Mouse (Mus musculus): ENCODE data around the gene Ccdc27.

Ccdc27 gene

DNA sequence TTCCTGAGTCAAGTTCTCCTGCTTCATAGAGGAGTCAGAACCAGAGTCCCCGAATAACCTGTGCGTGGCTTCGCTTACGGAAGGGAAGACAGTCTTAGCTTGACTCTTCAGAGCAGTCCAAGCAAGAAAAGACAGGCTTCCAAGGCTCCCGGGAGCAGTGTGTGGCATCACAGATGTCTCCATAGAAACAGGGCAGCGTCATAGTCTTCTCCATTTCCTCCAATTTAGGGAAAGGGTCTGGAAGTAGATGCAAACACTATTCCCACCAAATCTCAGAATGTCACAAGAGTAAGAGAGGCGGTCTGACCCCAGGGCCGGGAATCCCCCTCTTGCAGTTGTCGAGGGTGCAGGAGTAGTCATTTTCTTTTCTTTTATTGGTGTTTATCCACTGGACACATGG is at the start of gene Ccdc27:
Gene Ccdc27 (minus strand): TSS at position 101 of the 400 bp plus-strand sequence.
- no peak for DNase-seq (ENCODE audit: low read depth, low spot score)

DNA sequence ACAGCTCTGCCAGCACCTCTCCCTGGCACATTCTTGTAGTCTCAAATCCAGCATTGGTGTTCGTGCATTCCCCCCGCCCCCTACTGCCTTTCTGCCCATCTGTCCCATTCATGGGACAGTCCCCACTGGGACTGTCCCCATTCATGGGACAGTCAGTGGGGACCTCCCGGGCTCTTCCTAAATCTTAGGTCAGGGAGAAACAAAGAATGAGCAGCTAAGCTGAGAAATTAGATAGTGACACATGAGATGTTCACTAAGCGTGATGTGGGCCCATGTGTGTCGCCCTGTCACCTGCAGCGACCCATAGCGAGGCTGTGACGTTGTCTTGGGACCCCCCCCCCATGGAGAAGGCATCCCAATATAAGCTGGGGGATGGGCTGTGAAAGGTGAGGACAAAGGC is 48.9 kb upstream of the Ccdc27 start:
- no peak for DNase-seq (ENCODE audit: low read depth, low spot score)

DNA sequence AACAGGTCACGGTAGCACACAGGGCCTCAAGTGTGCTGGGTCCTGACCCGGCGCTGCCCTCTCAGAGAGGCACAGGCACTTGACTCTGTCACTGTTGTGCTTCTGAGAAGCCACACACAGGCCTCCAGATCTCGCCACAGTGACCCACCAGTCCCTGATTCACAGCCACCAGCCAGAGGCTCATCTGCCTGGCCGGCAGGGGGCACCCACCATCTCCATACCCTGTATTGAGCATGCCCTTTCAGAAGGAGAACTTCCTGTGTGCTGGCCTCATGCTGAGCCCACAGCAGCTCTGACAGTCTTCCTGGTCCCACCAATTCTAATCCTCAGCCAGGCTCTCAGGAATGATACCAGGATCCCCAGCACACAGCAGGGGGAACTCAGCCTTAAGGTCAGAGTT is 46.7 kb upstream of the Ccdc27 start:
- DNase-seq (ENCODE audit: low read depth, low spot score): no peak

DNA sequence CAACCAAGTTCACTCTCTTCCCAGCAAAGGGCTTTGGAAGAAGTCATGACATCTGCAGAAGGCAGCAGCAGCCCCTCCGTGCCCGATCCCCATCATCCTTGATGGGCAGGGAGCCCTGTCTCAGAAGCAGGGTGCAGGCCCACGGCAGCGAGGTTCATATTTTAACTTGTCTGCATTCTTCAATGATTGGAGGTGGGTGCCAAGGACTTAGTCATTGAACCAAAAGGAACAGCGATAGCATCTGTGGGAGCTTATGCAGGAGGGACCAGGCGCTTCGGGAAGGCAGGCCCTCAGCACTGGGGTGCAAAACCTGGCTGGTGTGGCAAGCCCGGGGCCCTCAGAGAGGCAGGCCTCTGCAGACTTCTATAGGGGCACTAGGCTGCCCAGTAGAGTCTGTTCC is 44.0 kb upstream of the Ccdc27 start:
- no peak for DNase-seq (ENCODE audit: low read depth, low spot score)

DNA sequence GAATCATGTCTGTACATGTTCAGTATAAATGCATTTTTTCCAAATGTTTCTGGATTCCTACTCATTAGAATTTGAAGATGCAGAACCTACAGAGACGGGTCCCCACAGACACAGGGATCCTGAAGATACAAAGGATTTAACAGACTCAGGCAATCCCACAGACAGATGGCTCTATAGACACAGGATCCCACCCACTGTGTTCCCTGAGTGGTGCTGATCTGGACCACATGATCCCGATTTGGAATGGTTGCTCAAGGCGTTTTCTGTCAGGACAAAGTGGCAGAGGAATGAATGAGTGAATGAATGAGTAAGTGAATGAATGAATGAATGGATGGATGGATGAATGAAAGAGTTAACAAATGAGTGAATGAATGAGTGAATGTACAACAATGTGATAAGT is 43.4 kb upstream of the Ccdc27 start:
- no peak for DNase-seq (ENCODE audit: low read depth, low spot score)

DNA sequence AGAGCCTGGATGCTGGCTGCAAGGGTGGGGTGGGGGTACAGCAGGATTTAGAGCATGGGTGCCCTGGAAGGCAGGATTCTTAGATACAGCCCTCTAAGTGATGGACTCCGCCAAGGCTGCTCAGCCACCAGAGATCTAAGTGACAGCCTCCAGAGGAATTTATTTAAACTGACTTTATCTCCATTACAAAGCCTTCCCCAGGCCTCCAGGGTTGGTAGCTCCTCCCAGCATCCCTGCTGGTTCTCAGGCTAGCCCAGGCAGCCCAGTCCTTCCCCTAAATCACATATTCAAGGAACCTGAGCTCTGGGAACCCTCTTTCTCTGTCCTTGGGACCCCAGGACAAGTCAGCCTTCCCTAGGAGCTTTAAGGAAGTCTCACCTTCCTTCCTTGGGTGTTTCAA is 39.5 kb upstream of the Ccdc27 start:
- no peak for DNase-seq (ENCODE audit: low read depth, low spot score)

DNA sequence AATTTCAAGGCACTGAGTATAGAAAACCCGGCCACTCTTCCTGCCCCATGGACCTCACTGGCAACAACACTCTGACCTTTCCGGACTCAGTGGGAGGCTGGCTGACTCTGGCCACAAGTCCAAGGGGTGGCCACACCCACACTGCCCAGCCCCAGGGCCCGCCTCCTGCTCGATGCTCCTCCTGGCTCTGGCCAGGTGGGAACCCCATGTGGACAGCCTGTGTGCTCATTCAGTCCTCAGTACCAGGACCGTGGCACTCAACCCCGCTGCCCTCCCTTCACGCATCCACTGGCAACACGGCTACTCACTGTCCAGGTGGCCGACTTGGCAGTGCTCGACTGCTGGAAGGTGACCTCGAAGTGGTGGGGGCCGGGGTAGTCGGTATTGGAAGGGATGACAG is 38.5 kb upstream of the Ccdc27 start:
- no peak for DNase-seq (ENCODE audit: low read depth, low spot score)

DNA sequence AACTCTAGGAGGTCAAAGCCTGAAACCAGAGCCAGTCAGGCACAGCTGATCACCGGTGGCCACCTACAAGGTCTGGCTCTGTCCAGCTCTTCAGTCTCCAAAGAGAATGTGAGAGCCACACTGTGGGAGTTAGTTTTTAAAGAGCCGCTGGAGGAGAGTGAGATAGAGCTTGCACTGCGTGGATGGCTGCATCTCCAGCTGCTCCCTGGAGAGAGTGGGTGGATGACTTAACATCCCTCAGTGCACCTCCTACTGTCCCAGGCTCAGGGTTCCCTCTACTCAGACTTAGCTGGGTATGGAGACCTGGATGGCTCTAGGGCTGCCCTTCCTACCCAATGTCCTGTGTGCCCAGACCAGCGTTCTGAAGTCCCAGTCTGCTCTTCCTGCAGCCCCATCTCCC is 37.7 kb upstream of the Ccdc27 start:
- DNase-seq (ENCODE audit: low read depth, low spot score): no peak

DNA sequence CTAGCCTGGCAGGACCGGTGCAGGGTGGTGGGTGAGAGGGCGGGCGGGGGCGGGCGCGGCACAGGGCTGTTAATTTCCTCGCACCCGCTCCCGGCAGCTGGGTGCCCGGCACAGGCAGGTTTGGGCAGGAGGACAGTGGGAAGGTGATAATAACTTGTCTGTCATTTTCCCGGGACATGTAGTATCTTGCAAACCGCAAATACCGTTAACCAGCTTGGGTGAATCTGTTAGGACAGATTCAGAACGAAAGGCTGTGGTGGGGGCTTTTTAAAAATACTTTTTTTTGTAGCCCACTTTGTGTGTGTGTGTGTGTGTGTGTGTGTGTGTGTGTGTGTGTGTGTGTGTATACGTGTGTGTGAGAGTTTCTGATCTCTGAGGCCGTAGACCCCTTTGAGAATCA is 29.5 kb upstream of the Ccdc27 start:
- DNase-seq (ENCODE audit: low read depth, low spot score): no peak

DNA sequence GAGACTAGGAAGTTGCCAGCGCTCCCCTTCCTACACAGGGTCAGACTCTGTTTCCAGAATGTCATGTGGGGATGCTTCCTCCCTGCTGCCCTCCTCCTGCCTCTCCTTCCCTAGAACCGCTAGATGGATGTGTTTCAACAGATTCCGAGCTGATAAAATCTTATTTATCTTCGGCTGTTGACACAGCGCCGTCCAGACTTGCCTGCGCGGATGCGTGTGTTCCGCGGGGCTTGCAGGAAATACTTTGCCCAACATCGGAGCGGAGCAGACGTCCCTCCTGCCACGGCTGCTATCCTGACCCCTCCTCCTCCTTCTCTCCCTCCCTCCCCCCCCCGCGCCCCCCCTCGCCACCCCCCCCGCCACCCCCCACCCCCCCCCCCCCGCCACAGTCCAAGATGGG is 29.0 kb upstream of the Ccdc27 start:
- no peak for DNase-seq (ENCODE audit: low read depth, low spot score)

DNA sequence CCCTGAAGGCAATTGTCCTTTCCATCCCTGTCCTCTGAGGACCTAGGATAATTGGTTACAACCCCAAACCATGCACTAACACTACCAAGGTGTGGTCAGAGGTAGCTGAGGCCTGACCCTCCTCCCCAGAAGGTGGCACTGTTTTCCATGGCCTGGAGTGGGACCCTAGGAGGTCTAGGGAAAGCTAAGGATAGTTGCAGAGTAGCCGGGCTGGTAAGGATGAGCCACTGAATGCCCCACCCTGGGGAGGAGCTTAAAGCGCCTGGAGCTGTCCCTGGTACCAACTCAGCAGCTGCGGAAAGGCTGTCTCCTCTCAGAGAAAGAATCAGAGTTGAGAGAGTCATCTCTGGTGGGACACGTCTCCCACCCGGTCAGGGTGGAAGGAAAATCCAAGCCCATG is 28.4 kb upstream of the Ccdc27 start:
- DNase-seq (ENCODE audit: low read depth, low spot score): no peak

DNA sequence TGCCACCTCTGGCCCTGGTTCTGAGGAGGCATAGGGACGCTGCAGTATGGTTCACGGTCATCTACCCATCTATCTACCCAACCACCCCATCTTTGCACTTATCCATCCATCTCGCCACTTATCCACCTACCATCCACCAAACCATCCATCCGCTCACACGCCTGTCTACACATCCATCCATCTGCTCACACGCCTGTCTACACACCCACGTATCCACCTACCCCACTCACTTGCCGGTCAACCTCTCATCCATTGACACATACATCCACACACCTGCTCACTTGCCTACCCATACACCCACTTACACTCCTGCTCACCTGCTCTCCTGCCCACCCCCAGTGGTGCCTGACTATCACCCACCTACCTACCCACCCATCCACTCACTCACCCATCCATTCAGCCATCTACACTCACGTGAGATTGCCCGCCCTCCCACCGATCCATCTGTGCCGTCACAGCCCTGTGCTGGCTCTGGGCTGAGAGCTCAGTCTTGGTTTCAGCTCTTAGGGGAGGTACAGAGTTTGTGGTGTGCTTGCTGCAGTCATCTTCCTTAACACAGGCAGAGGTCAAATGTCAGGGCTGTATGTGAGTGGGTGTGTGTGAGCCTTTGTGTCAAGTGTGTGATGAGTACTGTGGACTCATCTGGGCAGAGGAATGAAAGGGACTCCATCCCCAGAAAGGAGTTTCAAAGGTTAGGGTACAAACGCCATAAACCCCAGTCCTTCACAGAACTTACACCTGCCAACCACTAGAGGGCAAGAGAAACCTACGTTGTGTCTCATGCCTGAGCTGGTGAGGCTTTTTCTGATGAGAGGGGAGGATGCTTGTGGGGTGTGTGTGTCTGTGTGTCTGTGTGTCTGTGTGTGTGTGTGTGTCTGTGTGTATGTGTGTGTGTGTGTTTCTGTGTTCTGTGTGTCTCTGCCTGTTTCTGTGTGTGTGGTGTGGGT is 22.6 kb upstream of the Ccdc27 start:
- DNase-seq (ENCODE audit: low read depth, low spot score): peak; percentile 39

DNA sequence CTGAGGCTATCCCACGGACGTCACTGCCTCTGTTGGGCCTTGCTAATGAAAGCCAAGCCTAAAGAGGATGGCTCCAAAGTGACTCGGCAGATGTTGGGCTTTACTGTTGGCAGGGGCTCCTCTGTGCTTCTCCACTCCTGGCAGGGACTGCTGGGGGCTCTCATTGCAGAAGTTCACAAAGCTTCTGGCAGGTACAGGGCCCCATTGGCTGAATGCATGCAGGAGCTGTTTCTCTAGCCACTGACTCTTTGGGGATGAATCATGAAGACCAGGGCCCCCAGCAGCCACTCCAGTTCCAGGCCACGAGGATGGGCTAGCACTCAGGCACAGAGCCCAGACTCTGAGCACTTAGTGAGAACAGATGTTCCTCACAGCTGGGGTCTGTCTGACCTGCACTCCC is 15.2 kb upstream of the Ccdc27 start:
- DNase-seq (ENCODE audit: low read depth, low spot score): no peak

DNA sequence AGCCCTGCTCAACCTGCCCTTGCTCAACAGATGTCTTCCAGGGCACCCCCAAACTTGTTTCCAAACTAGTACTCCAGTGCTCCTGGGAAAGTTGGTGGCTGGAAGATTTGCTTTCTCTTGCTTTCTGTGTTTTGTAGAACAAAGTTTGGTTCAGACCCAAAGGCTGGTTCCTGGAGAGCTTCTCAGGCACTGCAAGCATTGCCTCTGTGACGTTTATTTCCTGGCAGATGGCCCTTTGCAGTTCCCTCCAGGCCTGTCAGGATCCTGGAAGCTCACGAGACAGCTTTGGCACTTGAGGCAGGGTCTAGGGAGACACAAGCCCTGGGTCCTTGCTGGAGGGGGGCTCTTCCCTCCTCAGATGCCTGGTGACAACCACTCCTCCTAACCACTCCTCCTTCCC is 14.2 kb upstream of the Ccdc27 start:
- no peak for DNase-seq (ENCODE audit: low read depth, low spot score)

DNA sequence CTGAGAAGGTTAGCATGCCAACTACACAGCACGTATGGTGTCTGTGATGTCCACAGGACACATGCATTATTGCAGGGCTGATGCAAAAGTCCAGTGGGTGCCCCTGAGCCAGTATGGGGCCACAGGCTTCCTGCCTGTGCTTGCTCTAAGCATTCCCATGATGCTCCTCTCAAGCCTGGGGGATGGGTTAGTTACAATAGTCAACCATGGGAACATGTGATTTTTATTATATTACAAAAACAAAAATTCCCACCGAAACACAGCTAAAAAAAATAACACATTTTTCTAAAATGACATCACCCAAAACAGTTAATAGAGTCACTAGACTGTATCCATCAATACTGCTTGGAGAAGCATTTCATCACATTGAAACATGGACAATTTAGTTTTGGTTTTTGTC is 13.6 kb upstream of the Ccdc27 start:
- no peak for DNase-seq (ENCODE audit: low read depth, low spot score)

DNA sequence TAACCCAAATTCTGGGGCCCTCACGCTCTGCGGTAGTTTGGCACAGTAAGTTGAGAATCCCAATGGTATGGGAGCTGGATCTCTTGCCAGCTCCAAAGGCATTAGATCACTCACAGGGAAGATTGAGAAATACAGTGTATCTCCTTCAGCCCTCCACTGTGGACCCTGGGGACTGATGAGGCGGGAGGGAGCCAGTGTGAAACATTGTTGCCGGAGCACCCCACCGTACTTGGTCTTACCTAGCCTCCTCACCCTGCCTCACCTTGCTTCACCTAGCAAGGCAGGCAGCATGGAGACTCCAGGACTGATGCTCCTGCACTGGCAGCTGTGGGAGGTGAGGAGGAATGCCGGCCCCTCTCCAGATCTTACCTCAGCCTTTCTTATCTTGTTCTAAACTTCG is 13.0 kb upstream of the Ccdc27 start:
- DNase-seq (ENCODE audit: low read depth, low spot score): no peak

DNA sequence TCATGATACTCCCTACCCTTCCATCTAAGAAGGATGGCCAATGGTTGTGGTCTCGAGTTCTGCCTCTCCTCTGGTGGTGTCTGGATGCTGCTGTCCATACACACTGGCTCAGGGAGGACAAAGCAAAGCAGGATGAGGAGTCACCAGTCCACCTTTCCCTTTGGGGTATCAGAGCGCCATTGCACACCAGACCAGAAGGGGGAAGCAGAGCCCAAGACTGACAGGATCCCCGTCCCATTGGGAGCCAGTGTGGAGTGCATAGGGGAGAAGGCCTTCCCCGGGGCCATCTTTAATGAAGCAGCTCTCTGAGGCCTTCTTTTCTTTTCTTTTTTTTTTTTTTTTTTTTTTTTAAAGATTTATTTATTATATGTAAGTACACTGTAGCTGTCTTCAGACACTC is 10.6 kb upstream of the Ccdc27 start:
- no peak for DNase-seq (ENCODE audit: low read depth, low spot score)

DNA sequence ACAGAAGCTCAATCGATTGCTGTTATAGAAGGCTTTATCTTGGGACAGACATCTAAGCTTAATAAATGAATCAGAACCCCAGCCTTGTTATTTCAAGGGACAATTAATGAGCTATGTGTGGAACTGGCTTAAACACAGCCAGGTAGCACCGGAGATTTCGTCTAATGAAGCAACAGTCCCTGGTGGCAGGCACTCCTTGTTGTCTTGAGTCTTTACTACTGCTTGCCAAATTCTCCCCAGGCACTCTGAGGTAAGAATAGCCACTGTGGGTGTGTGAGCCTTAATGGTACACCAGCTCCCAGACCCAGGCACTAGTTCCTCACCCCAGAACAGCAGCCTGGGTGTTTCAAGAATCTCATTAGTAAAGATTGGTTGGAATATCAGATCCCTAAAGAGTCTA is 8.9 kb upstream of the Ccdc27 start:
- no peak for DNase-seq (ENCODE audit: low read depth, low spot score)

DNA sequence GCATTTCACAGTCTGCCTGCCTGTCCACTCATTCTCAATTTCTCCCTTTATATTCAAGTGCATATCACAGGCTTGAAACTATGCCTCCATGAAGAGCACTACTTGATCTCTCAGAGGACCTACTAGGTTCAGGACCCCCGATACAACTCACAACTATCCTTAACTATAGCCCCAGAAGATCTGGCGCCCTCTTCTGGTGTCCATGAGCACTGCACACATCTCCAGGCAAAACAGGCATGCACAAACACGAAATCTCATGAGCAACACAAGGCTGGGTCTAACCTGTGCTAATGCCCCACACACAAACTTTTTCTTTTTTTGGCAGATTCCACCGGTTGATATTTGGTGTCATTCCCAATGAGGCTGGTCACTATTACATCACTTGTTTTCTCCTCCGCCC is 3.4 kb upstream of the Ccdc27 start:
- DNase-seq (ENCODE audit: low read depth, low spot score): no peak

DNA sequence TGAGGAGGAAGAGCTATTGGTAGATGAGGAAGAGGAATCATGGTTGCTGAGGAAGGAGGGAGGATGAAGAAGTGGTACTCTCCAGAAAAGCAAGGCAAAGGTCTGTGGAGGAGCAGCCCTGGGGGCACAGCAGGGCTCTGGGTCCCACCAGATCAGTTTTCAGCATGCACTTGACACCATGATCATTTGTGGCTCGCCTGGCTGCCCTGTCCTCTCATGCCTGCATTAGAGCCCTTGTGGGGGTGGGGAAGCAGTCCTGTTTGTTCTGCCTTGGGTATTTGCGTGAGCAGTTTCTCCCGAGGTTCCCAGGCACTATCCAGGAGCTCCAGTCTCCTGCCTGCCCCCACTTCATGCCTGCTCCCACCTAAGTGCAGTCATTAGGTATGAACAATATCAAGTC is 5.4 kb downstream of the Ccdc27 start:
- DNase-seq (ENCODE audit: low read depth, low spot score): no peak

DNA sequence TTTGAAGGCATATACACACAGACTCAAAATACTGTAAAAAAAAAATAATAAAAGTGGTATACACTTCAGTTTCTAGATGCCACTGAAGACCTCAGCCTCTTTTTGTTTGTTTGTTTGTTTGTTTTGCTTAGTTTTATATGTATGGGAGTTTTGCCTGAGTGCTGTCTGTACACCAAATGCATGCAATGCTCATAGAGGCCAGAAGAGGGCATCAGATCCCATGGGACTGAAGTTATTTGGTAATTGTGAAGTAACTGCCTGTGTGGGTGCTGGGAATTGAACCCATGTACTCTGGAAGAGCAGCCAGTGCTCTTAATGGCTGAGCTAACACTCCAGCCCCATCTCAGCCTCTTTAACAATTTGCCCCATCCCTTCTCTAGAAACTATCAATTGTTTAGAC is 13.8 kb downstream of the Ccdc27 start:
- no peak for DNase-seq (ENCODE audit: low read depth, low spot score)

DNA sequence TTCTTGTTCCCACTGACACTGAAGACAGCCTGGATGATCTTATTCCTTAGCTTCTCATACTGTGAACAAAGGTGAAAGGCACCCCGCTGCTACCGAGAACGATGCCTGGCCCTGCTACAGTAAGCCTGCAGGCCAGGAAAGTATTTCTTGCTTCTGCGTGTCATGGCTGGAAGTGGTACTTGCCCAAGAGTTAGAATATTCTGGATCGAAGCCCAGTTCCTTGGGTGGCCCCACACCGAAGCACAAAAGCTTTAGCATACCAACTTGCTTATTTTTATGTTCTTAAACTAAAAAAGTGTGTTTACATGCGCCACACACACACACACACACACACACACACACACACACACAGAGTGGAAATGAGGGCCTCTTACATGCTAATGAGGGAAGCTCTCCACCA is 14.4 kb downstream of the Ccdc27 start:
- no peak for DNase-seq (ENCODE audit: low read depth, low spot score)

DNA sequence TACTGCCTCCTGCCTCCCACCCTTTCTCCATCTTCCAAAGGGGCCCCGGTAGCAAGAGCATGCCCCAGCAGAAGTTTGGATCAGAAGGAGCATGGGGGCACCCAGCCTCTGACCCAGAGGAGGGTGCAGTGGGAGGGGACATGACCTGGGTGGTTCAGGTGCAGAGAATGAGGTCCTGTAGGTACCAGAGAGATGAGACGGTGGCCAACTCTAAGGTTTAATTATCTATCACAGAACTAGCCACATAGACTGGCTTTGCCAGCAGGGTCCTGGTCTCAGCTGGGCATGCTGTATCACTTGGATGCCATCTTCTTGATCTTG is 16.1 kb downstream of the Ccdc27 start:
- DNase-seq (ENCODE audit: low read depth, low spot score): no peak

All from CD4-positive helper T cell, adult 2 months (primary cell).